Mouse (Mus musculus): ENCODE measurements at regions not wholly inside any gene's neighbourhood (a gene's known extent, or its start where the extent isn't known, plus 50 kb on each side); places are given as distances from the start of the nearest gene placed in this dataset.

DNA sequence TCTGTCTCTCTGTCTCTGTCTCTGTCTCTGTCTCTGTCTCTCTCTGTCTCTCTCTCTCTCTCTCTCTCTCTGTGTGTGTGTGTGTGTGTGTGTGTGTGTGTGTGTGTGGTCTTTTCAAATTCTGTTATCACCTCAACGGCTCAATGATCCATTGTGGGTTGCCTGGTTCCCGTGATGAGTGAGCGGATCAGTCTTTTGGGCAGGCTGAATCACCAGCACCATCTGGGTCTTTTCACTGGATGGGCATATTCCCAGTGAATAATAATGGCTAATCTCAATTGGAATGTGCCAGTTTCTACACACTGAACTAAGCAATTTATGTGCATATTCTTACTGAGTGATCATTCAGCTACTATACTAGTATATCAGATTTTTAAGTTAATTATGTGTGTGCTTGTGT, 216.4 kb downstream of the Lmx1a start:
- DNase-seq (ENCODE audit: low read depth), result no peak

DNA sequence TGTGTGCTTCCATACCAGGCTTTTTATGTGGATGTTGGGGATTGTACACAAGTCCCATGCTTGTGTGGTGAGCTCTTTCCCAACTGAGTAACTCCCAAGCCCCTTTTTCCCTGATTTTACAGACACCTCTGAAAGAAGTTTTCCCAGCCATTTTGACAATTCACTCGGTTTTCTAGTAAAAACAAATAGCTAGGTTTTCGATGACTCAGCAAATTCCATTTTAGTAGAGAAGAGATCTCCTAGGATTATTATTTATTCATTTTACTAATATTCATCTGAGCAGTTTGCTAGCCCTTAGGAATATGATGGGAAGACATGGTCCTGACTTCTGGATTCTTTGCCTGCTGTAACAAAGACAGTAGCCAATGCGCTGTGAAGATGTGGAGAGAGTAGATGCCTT, 223.0 kb downstream of the Lmx1a start:
- DNase-seq (ENCODE audit: low read depth), result no peak

DNA sequence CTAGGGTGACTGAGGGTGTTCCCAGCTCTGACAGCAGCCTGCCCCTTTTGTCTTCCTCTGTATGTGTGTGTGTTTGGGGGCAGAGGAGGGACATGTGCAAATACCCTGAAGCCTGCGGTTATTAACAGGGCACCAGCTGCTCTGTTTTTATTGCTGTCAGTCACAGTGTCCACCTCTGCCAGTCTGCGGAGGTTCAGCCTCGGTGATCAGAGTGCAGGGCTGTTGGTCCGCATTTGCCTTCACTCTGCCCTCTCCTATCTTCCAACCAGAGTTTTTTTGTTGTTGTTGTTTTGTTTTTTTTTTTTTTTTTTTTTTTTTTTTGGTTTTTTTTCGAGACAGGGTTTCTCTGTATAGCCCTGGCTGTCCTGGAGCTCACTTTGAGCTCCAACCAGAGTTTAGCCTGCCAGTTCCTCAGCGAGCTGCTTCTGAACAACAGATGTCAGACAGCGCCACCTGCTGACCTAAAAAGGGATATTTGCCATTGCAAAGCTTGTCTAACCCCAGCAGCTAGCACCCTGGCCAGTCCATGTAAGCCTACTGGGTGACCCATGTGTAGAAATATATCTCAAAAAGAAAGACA, 226.0 kb downstream of the Lmx1a start:
- DNase-seq (ENCODE audit: low read depth), result peak; percentile 85

DNA sequence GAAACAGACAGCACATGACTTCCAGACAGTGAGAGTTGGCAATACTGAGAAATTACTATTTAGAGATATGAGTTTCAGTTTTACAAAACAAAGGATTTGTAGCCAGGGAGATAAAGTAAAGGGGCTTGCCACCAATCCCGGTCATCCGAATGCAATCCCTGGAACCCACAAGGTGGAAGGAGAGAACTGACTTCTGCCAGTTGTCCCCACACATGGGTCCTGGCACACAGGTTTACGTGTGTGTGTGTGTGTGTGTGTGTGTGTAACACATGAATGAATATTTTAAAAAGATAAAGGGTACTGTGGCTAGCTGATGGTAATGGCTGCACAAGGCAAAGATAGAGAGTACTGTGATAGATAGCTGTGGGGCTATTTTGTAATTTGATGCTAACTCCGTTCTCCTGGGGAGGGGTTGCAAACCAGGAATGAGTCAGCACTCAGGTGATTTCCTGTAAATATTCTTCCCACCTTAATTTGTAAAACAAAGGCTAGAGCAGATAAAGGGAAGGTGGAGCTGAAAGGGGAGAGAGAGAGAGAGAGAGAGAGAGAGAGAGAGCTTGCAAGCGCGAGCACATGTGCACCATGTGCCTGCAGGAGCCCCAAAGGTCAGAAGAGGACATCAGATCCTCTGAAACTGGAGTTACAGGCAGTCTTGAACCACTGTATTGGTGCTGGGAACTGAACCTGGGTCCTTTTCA, 226.7 kb downstream of the Lmx1a start:
- DNase-seq (ENCODE audit: low read depth), result no peak

DNA sequence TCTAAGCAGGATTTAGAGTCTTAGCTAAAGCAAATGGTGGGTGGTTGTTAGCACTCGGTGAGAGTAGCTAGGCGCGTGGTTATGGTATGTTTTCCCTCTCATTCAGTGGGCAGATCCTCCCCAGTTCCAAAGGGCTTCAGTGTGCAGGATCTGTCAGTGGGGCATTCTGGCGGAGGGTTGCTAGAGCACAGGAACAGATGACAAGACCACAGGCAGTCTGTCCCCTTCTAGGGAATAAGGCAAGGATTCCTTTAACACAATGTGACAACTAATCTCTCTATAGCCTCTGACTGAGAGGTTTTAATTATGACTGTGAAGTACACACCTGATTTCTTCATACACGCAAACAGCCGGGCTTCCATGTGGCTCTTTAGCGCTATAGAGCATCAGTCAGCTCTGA, 233.9 kb downstream of the Lmx1a start:
- DNase-seq (ENCODE audit: low read depth), result no peak

DNA sequence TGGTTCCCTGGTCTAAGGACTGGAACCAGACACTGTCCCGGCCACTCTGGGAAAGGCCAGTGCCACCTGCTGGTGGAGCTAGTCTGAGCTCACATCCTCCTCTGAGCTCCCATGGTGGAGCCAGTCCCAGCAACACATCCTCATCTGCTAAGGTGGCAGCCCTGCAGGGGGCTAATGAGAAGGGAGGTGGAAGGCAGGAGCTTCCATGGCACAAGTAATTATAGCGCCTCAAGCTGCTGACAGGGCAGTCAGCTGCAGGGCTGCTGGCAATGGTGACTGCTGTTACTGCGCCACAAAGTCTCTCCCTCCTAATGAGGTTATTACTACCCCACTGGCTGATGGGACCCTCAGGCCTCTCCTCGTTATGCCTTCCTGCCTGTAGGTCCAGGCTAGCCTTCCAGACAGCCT, 239.0 kb downstream of the Lmx1a start:
- DNase-seq (ENCODE audit: low read depth), result no peak

DNA sequence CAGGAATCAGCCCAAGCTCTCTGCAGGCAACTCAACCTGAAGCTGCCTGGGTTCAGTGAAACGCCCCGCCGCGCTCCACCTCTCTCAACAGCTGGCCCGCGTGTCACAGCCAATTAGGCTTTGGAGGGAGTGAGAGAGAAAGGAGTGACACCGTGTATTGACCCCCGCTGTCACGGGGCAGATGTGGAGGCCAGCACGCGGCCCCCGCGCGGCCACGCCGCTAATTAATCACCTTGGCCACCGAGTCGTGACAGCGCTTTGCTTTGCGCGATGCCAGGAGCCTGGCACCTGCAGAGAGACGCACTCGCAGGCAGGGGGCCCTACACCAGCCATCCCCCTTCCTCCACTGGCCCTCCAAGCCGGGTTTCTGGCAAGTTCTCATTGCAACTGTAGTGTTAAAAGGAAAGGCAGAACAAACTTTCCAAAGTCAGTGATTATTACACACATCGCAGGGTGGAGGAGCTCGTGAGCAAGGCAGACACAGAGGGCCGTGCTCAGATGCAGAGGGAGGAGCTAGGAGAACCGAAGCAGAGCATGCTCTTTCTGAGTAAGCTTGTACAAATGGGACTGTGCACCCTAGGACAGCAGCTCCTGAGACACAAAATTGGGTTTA, 240.8 kb downstream of the Lmx1a start:
- DNase-seq (ENCODE audit: low read depth), result no peak

DNA sequence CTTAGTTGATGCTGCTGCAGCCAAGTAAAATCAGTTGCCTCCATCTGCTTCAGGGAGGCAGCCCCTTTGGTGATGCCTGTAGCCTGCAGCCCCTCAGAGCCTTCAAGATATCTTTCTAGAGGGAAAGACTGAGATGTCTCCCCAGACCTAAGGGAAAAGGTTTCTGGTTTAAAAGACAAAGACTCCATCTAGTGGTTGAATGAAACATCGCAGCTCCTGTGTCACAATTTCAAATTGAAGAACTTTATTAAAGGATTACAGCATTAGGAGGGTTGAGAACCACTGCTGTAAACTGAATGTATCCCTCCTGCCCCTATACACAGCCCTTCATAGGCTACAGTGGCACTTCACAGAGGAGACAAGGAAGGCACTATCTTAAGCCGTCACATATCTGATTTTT, 243.1 kb downstream of the Lmx1a start:
- peak; percentile 68 for DNase-seq (ENCODE audit: low read depth)

DNA sequence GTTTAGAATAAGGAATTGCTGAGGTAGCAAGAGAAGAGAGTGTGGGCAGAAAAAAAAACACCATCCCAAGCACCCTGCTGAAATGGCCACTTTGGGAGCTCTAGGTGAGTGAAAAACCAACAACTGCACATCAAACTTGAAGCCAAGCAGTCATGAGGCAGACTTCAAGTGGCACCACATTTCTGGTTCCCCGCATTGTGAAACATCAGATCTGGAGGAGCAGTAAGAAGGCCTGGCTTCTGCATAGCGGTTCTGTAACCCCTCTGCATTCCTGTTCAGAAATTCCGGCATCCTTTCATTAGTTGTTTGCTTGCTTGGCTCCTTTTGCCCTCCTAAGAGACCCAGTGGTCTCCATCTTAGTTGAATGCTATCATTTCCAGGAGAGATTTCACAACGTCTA, 247.7 kb downstream of the Lmx1a start:
- no peak for DNase-seq (ENCODE audit: low read depth)

DNA sequence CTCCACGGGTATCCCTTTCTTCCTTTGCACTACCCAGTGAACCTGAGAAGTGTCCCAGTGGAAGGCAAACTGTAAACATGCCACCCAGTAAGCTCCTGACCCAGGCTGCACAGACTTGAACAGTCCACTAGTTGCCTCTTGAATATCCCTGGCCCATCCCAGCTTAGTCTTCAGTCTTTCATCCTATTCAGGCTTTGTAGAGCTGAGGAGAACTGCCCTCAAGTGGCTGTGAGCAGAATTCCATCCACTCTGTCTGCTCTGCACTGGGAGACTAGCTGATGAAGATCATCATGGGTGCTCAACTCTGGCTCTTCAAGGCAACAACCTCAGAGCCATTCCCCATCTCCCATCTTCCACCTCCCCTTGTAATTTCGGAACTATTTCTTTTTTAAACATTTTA, 249.1 kb downstream of the Lmx1a start:
- no peak for DNase-seq (ENCODE audit: low read depth)

DNA sequence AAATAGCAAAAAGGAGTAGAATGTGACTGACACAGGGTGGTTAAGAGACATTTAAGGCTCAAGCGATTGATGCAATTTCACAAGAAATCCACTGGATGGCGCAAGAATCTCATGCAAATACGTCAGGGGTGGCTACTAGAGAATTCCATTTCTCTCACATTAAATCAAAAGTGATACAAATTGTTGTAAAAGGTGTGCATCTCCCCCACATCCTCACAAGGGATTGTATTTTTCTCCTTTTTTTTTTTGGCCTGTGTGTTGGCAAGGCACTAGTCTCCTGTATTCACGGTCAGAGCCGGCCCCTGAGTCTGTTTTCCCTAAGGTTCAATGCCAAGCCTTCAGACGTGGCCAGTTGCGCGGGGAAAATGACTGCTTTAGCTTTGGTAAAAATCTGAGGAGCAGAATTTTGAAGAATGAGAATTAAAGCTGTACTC, 253.0 kb downstream of the Lmx1a start:
- DNase-seq (ENCODE audit: low read depth), result peak; percentile 74

DNA sequence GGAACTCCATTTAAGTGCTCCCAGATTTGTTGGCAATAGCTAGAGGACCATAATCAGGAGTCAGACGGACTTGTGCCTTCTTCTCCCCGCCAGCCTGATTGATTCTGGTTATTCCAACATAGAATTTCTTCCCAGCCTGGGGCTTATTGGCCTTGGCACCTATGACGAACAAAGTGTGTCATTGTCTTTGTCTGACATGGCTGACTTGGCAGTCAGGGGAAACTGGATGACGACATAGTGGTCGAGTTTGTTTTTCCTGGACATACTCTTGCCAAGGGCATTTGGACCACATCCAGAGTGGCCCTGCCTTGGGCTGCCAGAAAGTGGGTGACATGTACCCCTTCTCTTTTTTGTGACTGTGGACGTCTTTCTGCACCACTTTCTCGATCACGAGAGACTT, 254.1 kb downstream of the Lmx1a start:
- peak; percentile 43 for DNase-seq (ENCODE audit: low read depth)

DNA sequence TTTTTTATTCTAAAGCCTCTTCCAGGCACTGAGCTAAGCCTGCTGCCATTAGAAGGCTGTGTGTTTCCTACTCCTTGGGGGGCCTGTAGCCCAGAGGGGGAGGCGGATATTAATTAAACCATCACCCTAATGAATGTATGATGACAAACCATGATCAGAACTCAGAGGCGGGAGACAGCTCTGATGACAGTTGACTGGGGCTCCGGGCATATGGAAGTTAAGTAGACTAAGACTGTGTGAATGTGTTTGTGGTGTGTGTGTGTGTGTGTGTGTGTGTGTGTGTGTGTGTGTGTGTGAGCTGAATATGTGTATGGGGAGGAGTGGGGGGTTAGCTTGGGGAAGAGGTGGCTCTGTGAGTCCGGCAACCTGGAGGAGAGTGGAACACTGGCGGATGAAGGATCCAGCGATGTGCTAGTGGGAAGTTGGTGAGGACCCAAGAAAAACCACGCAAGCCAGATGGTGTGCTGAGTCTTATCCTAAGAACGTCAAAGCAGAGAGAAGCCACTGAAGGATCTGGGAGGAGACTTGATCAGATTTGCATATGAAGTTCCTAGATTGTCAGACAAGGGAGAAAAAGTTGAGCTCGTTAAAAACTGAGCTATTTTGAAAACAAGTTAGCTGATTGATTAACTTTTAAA, 256.7 kb downstream of the Lmx1a start:
- DNase-seq (ENCODE audit: low read depth), result no peak

DNA sequence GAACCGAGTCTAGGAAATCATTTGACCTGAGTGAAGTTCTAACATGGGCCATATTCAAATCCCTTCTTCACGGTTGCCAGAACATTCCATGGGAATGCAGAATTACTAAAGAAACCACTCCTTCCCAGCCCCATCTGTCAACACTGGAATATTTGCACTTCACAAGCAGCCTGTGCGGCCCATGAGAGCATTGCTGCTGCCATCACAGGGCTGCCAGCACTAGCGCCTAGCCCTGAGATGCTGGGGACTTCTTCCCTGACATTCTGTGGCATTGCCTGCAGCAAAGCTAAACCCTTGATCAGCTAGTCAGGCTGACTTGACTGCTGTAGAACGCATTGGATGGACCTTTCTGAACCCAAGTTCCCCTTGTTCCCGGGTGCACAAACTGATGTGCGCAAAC, 258.8 kb downstream of the Lmx1a start:
- no peak for DNase-seq (ENCODE audit: low read depth)

DNA sequence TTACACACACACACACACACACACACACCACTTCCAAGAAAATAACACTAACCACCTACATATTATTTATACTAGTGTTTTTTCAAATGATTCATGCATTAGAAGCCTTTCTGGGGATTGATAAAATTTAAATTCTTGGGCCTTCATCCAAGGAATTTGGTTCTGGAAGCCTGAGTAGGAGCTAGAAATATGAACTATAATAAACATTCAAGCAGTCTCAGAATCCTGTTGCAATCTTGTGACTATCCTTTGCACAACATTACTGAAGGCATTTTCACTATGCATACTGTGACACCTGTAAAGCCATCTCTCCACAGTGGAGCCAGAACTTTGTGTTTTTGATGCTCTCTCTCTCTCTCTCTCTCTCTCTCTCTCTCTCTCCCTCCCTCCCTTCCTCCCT, 262.7 kb downstream of the Lmx1a start:
- DNase-seq (ENCODE audit: low read depth), result peak; percentile 70

DNA sequence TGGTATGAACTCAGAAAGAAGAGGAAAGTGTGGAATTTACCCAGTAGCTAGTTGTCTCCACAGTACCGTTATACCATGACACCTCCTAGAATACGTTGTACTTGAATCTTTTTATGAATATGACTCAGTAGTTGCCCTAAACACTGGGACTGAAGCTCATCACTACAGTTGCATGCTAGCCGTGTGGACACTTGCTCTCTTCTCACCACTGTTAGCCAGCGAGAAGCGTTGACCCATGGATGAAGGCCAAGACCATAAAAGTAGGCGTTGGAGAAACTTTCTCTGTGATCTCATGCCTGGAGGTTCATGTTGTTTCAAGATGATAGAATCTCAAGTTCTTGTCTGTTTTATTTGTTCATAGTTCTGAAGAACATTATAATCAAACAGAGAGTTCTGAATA, 269.5 kb downstream of the Lmx1a start:
- DNase-seq (ENCODE audit: low read depth), result no peak

DNA sequence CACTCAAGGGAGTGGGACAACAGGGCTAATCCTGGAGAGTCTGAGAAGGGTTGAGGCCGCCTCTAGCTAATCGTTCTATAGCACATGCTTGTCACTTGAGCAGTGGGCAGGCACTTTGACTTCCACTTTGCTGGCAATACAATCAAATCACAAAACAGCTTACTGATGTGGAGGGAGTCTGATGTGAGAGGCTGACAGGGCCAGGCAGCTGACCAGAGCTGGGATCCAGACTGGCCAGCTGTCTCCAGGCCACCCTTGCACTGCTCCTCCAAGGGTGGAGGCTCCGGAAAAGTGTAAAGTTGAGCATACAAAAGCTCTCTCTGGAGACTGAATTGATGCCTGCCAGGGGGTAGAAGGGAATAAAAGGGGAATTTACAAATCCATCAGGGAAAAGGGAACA, 280.5 kb downstream of the Lmx1a start:
- no peak for DNase-seq (ENCODE audit: low read depth)

DNA sequence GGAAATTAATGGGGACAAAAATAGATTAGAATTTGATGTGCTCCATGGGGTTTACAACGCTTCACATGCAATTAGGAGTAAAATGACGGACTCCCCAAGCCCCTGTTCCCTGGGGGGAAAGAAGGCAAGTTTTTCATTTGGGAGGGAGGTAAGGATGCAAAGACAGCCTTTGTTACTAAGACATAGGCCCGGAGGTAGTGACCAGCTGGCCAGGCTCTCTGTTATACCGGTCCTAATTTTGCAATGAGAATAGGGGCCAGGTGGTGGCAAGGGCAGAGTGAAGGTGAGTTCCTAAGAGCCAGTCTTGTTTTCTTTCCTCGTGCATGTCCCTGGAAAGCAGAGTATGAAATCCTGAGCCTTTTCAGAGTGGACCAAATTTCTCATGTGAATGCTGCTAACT, 280.9 kb downstream of the Lmx1a start:
- no peak for DNase-seq (ENCODE audit: low read depth)

DNA sequence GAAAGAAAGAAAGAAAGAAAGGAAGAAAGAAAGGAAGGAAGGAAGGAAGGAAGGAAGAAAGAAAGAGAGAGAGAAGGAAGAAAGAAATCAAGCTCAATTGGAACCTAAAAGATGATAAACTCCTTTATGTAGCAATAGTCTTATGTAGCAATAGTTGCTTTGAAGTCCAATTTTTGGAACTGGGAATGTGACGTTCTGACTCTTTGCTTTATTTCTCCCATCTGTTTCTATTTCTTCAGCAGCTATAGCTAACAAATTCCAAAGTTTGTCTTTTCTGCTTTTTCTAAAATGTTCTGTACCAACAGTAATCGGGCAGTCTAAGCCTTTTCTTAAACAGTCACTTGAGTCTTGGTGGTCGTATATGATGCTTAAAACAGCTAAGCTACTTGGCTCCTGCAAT, 287.7 kb downstream of the Lmx1a start:
- no peak for DNase-seq (ENCODE audit: low read depth)

DNA sequence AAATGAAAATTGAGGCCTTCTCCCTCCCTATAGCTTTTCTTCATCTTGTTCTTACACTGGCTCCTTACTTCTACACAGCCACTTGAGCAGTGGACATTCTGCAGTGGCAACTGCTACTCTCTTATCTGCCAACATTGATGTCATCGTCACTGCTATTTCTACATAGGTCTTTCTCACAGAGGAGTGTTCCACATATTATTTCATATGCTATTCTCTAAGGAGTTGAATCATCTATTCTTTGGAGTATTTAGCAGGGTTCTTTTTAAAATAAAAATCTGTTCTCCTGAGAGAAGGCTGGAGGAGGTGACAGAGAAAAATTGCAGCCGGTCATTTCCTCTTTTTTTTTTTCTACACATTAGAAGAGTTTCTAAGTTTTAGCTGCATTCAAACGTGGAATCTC, 290.1 kb downstream of the Lmx1a start:
- no peak for DNase-seq (ENCODE audit: low read depth)

DNA sequence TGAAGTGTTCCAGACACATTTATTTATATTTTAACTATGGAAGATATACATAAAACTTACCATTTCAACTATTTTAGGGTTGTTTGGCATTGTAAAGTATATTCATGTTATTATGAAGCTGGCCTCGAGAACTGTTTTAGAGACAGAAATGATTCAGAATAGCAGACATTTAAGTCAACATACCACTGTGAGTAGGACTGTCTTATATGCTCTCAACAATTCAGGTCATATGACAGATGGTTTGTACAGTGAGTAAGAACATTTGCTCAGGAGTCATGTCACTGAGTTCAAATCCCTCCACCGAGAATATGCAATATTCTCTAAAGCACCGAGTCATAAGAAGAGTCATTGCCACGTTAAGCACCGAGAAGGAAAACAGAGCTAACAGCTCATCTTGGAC, 290.6 kb downstream of the Lmx1a start:
- DNase-seq (ENCODE audit: low read depth), result no peak

DNA sequence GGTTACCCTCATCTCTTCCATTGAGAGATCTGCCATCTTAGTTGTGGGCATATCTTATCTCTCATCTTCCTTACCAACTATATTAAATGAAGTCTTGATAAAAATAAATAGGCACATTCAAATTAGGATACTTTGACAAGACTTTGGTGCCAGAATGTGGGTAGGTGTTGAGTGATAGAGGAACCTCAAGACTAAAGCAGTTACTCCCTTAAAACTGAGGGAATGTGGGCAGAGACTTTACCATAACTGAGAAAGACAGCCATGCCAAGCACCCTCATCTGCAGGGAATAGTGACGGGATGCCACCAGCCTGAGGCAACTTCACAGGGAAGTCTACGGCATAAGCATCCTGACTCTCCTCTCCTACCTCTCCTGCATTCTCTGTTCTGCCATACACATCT, 292.3 kb downstream of the Lmx1a start:
- DNase-seq (ENCODE audit: low read depth), result no peak

DNA sequence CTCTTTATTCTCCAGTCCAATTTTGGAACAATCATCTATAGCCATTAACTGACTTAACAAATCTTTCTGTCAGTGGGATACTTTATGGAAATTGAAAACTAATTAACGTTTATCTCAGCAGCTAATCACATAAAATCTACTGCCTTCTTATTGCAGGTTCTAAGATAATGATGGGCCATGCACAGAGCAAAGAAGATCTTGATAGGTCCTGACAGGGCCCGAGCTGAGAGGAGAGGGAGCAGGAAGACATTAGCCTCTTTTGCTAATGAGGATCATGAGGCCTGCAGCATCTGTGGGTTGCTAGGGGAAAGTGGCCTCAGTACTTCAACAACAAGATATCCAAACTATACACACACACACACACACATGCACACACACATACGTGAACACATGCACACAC, 318.4 kb downstream of the Lmx1a start:
- no peak for DNase-seq (ENCODE audit: low read depth)
